Mouse (Mus musculus): ENCODE data around the gene Olfr824.

DNA sequence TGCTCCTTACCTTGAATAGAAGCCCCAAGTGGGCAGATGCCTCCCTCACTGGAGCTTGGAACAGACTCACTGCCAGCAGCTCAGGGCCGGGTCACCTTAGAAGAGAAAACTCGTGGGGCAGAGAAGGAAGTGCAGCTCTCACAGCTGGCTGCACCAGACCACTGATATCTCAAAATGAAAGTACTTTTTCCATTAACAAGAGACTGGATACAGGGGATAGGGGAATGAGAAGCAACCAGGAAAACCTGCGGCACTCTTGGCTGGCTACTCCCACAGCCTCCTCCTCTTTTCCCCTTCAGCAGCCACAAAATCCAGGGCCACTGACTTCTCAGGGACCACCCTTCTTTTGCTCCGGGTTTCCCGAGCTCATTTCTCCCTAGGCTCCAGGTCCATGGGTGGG is 14.3 kb upstream of the Olfr824 start:
- no peak for TF ChIP-seq CTCF (IDR thresholded peaks at IDR 0.05; ENCODE audit: low read depth)
- no peak for TF ChIP-seq EP300 (IDR thresholded peaks at IDR 0.05; ENCODE audit: low read depth)

Measured in heart, postnatal 0 days (tissue).